Mouse (Mus musculus) midbrain, embryonic 15.5 days (tissue): Measurements from ENCODE around the gene Fam171a1. TPM values are rescaled to one million over a fixed set of nuclear protein-coding genes. Genes with fewer than 3 reads are reported as not detected.

Experiments used
- ATAC-seq: fragments of 200-750 bp; cut with Nextera tagmentation; replicated peaks from 2 replicates; pipeline ENCODE4 v1.8.0; 2017; ENCODE audit warnings: moderate TSS enrichment
- H3K27ac ChIP-seq: fragments of 300-500 bp; sonication (generic); 2 replicates; pipeline ENCODE4 v1.5.1; 2015; ENCODE audit warnings: mild to moderate bottlenecking, inconsistent platforms
- H3K27me3 ChIP-seq: fragments of 300-500 bp; sonication (generic); replicated peaks from 2 replicates; pipeline ENCODE4 v1.6.1; 2015; ENCODE audit warnings: inconsistent platforms
- H3K36me3 ChIP-seq: fragments of 300-500 bp; sonication (generic); replicated peaks from 2 replicates; pipeline ENCODE4 v1.6.1; 2015; ENCODE audit warnings: inconsistent platforms
- H3K4me1 ChIP-seq: fragments of 300-500 bp; sonication (generic); 2 replicates; pipeline ENCODE4 v1.6.1; 2015; ENCODE audit warnings: inconsistent platforms
- H3K4me2 ChIP-seq: fragments of 300-500 bp; sonication (generic); 2 replicates; pipeline ENCODE4 v1.6.1; 2015; ENCODE audit warnings: inconsistent platforms, mild to moderate bottlenecking, moderate library complexity
- H3K4me3 ChIP-seq: fragments of 300-500 bp; sonication (generic); 2 replicates; pipeline ENCODE4 v1.5.1; 2015; ENCODE audit warnings: mild to moderate bottlenecking, inconsistent platforms
- H3K9ac ChIP-seq: fragments of 300-500 bp; sonication (generic); 2 replicates; pipeline ENCODE4 v1.6.1; 2015; ENCODE audit warnings: mild to moderate bottlenecking, inconsistent platforms
- H3K9me3 ChIP-seq: fragments of 300-500 bp; sonication (generic); 2 replicates; pipeline ENCODE4 v1.6.1; 2016; ENCODE audit warnings: inconsistent platforms
- WGBS: fragments of 180-500 bp; shearing (Covaris S2); methylation state at CpG from one replicate; pipeline ENCODE4 v1.1.7; 2015; ENCODE audit warnings: mixed read lengths; 5-methylcytosine and 5-hydroxymethylcytosine counted together
- microRNA-seq: library from miRNA; unstranded; fragments of <30 nt; microRNA quantifications from one replicate; pipeline ENCODE4, GENCODE M21; 2016
- polyA plus RNA-seq: library from polyadenylated mRNA; unstranded; fragments of >200 nt; fragmentation: Nextera tagmentation; extraction: Ambion mirVana; gene quantifications from 2 replicates; pipeline ENCODE4 v1.2.1, GENCODE M21; 2015

Fam171a1 gene
- polyA plus RNA-seq, 1 experiment from 2014 or later, result 48.3 TPM

- no peak overlapping the region for H3K27ac ChIP-seq
- 25% methylated on average over 2 of the region's 2 CpGs for WGBS
These were observed 115.0 kb downstream of the Fam171a1 start for GRCm38 (mm10) chr2:3229060-3229459.

GRCm38 (mm10) chr2:3239255-3239654 is 125.2 kb downstream of the Fam171a1 start:
- ATAC-seq, result no peak
- Histone ChIP-seq H3K27ac (no peak overlapping the region), H3K4me3 (no peak overlapping the region), H3K36me3 (no peaks in the 10 kb centered on the region), H3K27me3 (no peaks in the 10 kb centered on the region), H3K9me3 (no peaks in the 10 kb centered on the region), H3K4me2 (no peak overlapping the region), H3K9ac (no peak overlapping the region), H3K4me1 (no peaks in the 10 kb centered on the region)
- WGBS, result 81% methylated on average over 5 of the region's 5 CpGs

More at GRCm38 (mm10) chr2:3229060-3229459, 115.0 kb downstream of the Fam171a1 start:
- peaks cover 23% of the 10 kb centered on the region; the same call in 1 of the 2 replicates for H3K36me3 ChIP-seq
- peak; percentile 83 for ATAC-seq
- H3K4me2 ChIP-seq, result no peak overlapping the region
- no peak overlapping the region for H3K4me3 ChIP-seq
- H3K4me1 ChIP-seq, result no peaks in the 10 kb centered on the region
- H3K9me3 ChIP-seq, result no peaks in the 10 kb centered on the region
- no peak overlapping the region for H3K9ac ChIP-seq
- H3K27me3 ChIP-seq, result no peaks in the 10 kb centered on the region

DNA sequence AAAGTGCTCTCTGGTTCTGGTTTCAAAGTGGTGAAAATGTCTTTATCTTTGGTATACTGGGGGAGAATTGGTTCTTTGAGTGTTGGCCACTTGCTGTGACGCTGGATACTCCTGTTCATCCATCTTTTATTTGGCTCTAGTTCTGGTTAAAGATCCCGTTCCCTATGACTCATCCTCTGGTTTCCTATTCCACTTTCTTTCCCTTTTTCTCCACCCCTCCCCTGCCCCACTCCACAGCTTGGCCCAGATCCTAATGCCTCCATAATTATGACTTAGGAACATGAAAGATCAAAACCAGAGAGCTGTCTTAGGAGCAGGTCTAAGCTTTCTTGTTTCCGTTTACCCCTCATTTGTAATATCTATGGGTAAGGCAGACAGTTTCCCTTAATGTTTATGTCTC is 130.2 kb downstream of the Fam171a1 start:
- Histone ChIP-seq H3K4me2 (no peak overlapping the region), H3K9me3 (no peaks in the 10 kb centered on the region), H3K36me3 (no peaks in the 10 kb centered on the region), H3K4me1 (no peaks in the 10 kb centered on the region), H3K4me3 (no peak overlapping the region), H3K27me3 (no peaks in the 10 kb centered on the region), H3K9ac (no peak overlapping the region), H3K27ac (no peak overlapping the region)
- ATAC-seq, result no peak
- 61% methylated on average over 3 of the region's 3 CpGs for WGBS

- Histone ChIP-seq H3K9ac (no peak overlapping the region), H3K4me2 (no peak overlapping the region), H3K36me3 (no peaks in the 10 kb centered on the region), H3K27me3 (no peaks in the 10 kb centered on the region), H3K27ac (no peak overlapping the region), H3K4me1 (no peaks in the 10 kb centered on the region), H3K9me3 (no peaks in the 10 kb centered on the region), H3K4me3 (no peak overlapping the region)
- no peak for ATAC-seq
- WGBS, result 79% methylated on average over 2 of the region's 2 CpGs
These were observed 137.3 kb downstream of the Fam171a1 start for GRCm38 (mm10) chr2:3251309-3251708.

GRCm38 (mm10) chr2:3266466-3266865 is 152.4 kb downstream of the Fam171a1 start:
- no peaks in the 10 kb centered on the region for H3K27me3 ChIP-seq
- H3K9me3 ChIP-seq, result no peaks in the 10 kb centered on the region
- no peak overlapping the region for H3K4me2 ChIP-seq
- WGBS, result 82% methylated on average over 3 of the region's 3 CpGs
- no peak overlapping the region for H3K4me3 ChIP-seq
- H3K36me3 ChIP-seq, result no peaks in the 10 kb centered on the region
- no peaks in the 10 kb centered on the region for H3K4me1 ChIP-seq
- H3K27ac ChIP-seq, result no peak overlapping the region
- no peak for ATAC-seq
- no peak overlapping the region for H3K9ac ChIP-seq

DNA sequence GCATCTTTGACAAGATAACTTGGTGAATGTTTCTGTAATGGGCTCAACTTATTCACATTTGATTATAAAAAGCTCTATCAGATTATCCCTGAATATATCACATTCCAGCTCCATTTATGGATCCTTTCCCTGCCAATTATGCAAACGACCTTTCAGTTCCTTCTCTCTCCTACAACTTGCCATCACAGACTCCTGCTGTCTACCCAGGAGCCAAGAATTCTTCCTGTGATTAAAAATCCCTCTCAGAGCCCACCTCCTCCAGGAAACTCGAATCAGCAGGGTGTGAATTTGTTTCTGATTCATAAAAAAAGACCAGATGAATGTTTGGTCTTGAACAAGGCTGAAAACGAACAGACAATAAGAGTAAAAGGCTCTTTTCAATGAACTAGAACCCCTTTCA is 153.9 kb downstream of the Fam171a1 start:
- Histone ChIP-seq H3K27me3 (no peaks in the 10 kb centered on the region), H3K4me2 (no peak overlapping the region), H3K9ac (no peak overlapping the region), H3K9me3 (no peaks in the 10 kb centered on the region), H3K36me3 (no peaks in the 10 kb centered on the region), H3K4me3 (no peak overlapping the region), H3K27ac (no peak overlapping the region), H3K4me1 (no peaks in the 10 kb centered on the region)
- WGBS, result 32% methylated on average over 3 of the region's 3 CpGs
- no peak for ATAC-seq

- no peak overlapping the region for H3K4me3 ChIP-seq
- H3K27me3 ChIP-seq, result no peaks in the 10 kb centered on the region
- no peak overlapping the region for H3K9ac ChIP-seq
- no peaks in the 10 kb centered on the region for H3K4me1 ChIP-seq
- WGBS, result 80% methylated on average over 2 of the region's 2 CpGs
- no peak overlapping the region for H3K4me2 ChIP-seq
- no peak for ATAC-seq
- no peak overlapping the region for H3K27ac ChIP-seq
- no peaks in the 10 kb centered on the region for H3K9me3 ChIP-seq
- H3K36me3 ChIP-seq, result no peaks in the 10 kb centered on the region
These were observed 159.3 kb downstream of the Fam171a1 start for GRCm38 (mm10) chr2:3273349-3273748.

GRCm38 (mm10) chr2:3276106-3276505 is 162.1 kb downstream of the Fam171a1 start:
- H3K4me2 ChIP-seq, result no peak overlapping the region
- 72% methylated on average over 2 of the region's 2 CpGs for WGBS
- no peaks in the 10 kb centered on the region for H3K27me3 ChIP-seq
- no peaks in the 10 kb centered on the region for H3K4me1 ChIP-seq
- H3K9ac ChIP-seq, result no peak overlapping the region
- no peak overlapping the region for H3K4me3 ChIP-seq
- no peaks in the 10 kb centered on the region for H3K36me3 ChIP-seq
- no peak overlapping the region for H3K27ac ChIP-seq
- no peak for ATAC-seq
- no peaks in the 10 kb centered on the region for H3K9me3 ChIP-seq

Small RNA genes within 50 kb of the gene (microRNA-seq; reads per million reads assigned to microRNA genes)
- not detected for gene Gm27306

Other genes with a start within 250 kb of the Fam171a1 start
- gene Nmt2, start 170.0 kb downstream of the Fam171a1 start, polyA plus RNA-seq, result 110 and 115 TPM in 2 replicates
- 9.7 and 10.9 TPM in 2 replicates for gene Rpp38, start 218.4 kb downstream of the Fam171a1 start, polyA plus RNA-seq
- 1.6 and 2.8 TPM in 2 replicates for gene Acbd7, start 221.9 kb downstream of the Fam171a1 start, polyA plus RNA-seq